Mouse (Mus musculus) stomach, embryonic 15.5 days (tissue): ENCODE data around the gene Ficd. TPM values are rescaled to one million over a fixed set of nuclear protein-coding genes. Genes with fewer than 3 reads are reported as not detected.

Source experiments
- ATAC-seq: fragments of 200-750 bp; cut with Nextera tagmentation; 2 replicates; pipeline ENCODE4 v1.8.0; 2017; ENCODE audit warnings: low read depth, moderate number of reproducible peaks, moderate TSS enrichment; ENCODE audit not compliant: insufficient read depth, low FRiP score
- H3K27ac ChIP-seq: fragments of 300-500 bp; sonication (generic); 2 replicates; pipeline ENCODE4 v1.5.1; 2015; ENCODE audit warnings: mild to moderate bottlenecking, inconsistent platforms
- H3K27me3 ChIP-seq: fragments of 300-500 bp; sonication (generic); replicated peaks from 2 replicates; pipeline ENCODE4 v1.6.1; 2015; ENCODE audit warnings: inconsistent platforms
- H3K36me3 ChIP-seq: fragments of 300-500 bp; sonication (generic); 2 replicates; pipeline ENCODE4 v1.6.1; 2015; ENCODE audit warnings: inconsistent platforms
- H3K4me1 ChIP-seq: fragments of 300-500 bp; sonication (generic); 2 replicates; pipeline ENCODE4 v1.6.1; 2015; ENCODE audit warnings: inconsistent platforms
- H3K4me2 ChIP-seq: fragments of 300-500 bp; sonication (generic); 2 replicates; pipeline ENCODE4 v1.6.1; 2015; ENCODE audit warnings: mild to moderate bottlenecking, inconsistent platforms
- H3K4me3 ChIP-seq: fragments of 300-500 bp; sonication (generic); replicated peaks from 2 replicates; pipeline ENCODE4 v1.5.1; 2015; ENCODE audit warnings: inconsistent platforms
- H3K9ac ChIP-seq: fragments of 300-500 bp; sonication (generic); 2 replicates; pipeline ENCODE4 v1.6.1; 2015; ENCODE audit warnings: inconsistent platforms
- H3K9me3 ChIP-seq: fragments of 300-500 bp; sonication (generic); 2 replicates; pipeline ENCODE4 v1.6.1; 2016; ENCODE audit warnings: inconsistent platforms
- WGBS: fragments of 180-500 bp; shearing (Covaris S2); methylation state at CpG from one replicate; pipeline ENCODE4 v1.1.7; 2015; 5-methylcytosine and 5-hydroxymethylcytosine counted together
- polyA plus RNA-seq: library from polyadenylated mRNA; unstranded; fragments of >200 nt; fragmentation: Nextera tagmentation; extraction: Ambion mirVana; gene quantifications from 2 replicates; pipeline ENCODE4 v1.2.1, GENCODE M21; 2015

Gene Ficd
- polyA plus RNA-seq = 7.1 and 7.6 TPM in 2 replicates

DNA sequence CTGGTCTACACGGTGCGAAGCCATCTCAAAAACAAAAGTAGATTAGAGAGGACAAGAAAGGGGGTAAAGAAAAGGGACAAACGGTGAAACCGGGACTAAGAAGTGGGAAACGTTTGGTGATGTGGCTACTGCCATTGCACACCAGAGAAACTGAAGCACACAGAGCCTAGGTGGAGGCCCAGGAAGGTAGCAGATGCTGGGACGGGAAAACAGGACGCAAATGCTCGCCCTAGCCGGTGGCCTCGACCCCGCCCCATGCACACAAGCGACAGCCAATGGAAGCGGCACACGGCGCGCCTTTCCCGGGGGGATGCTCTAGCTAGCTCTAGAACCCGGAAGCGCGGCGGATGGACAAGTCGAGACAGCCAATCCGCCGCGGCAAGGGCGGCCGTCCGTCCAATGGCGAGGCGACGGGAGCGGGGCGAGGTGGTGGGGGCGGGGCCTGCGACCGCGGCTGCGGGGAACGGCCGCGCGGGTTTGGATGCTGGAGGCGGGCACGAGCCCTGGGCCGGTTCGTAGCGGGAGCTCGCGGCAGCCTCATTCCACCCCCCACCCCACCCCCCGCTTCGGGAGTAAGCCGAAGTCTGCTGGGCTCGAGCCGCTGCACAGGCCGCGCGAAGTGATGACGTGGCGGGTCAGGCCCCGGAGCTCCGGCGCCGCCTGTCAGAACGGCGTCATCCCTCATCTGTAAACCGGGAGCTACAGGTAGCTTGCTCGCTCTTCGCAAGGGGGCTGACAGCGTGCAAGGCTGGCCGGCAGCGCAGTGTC is at the start of gene Ficd:
TSS of gene Ficd (plus strand) at position 459 of the 768 bp plus-strand sequence.
- Histone ChIP-seq H3K4me1 (peaks cover 14% of the 10 kb centered on the region), H3K36me3 (peaks cover 21% of the 10 kb centered on the region), H3K27ac (peak within 1 kb of the TSS; percentile 93), H3K4me3 (peak within 1 kb of the TSS; percentile 57), H3K9me3 (no peaks in the 10 kb centered on the region), H3K9ac (peak within 1 kb of the TSS; percentile 47), H3K27me3 (no peaks in the 10 kb centered on the region), H3K4me2 (peak within 1 kb of the TSS; percentile 79)
- peak; percentile 98 for ATAC-seq
- under 1% methylated on average over 71 of the region's 71 CpGs for WGBS

DNA sequence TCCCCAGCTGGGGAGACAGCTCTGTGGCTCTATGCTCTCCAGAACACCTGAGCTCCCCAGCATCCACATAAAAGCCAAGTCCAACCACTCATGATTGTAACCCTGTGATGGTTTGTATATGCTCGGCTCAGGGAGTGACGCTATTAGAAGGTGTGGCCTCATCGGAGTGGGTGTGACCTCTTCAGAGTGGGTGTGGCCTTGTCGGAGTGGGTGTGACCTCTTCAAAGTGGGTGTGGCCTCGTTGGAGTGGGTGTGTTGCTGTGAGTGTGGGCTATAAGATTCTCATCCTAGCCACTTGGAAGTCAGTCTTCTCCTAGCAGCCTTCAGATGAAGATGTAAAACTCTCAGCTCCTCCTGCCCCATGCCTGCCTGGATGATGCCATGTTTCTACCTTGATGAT is 48.1 kb upstream of the Ficd start:
- H3K4me1 ChIP-seq = no peaks in the 10 kb centered on the region
- no peaks in the 10 kb centered on the region for H3K27me3 ChIP-seq
- H3K9ac ChIP-seq = no peak overlapping the region
- no peak overlapping the region for H3K4me2 ChIP-seq
- ATAC-seq = no peak
- no peak overlapping the region for H3K4me3 ChIP-seq
- 78% methylated on average over 5 of the region's 5 CpGs for WGBS
- H3K27ac ChIP-seq = no peak overlapping the region
- H3K36me3 ChIP-seq = no peaks in the 10 kb centered on the region
- no peaks in the 10 kb centered on the region for H3K9me3 ChIP-seq

DNA sequence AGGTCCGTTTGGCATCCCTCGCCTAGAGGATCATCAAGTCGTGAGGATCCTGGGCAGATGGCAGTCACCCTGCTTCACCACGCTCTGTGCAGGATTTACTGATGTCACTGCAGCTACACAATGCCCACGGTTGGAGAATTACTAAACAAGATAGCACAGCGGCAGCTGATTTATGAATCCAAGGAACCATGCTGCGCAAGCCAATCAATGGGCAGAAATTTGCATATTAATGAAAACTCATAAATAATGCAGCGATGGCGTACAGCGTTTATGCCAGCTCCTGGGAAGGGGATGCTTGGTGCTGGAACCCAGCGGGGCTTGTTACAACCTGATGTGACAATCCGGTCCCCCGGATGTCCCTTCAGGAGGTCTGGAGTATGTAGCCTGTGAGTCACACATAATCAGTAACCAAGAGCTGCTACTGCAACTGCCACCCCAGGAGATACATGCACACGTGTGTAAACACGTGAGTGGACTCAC is 45.5 kb upstream of the Ficd start:
- Histone ChIP-seq H3K4me3 (no peak overlapping the region), H3K27ac (no peak overlapping the region), H3K9me3 (no peaks in the 10 kb centered on the region), H3K36me3 (no peaks in the 10 kb centered on the region), H3K9ac (no peak overlapping the region), H3K4me2 (no peak overlapping the region), H3K27me3 (no peaks in the 10 kb centered on the region), H3K4me1 (0 out of 2 replicates have a peak, but pooled peaks cover 7% of the 10 kb centered on the region)
- 78% methylated on average over 15 of the region's 15 CpGs for WGBS
- no peak for ATAC-seq

DNA sequence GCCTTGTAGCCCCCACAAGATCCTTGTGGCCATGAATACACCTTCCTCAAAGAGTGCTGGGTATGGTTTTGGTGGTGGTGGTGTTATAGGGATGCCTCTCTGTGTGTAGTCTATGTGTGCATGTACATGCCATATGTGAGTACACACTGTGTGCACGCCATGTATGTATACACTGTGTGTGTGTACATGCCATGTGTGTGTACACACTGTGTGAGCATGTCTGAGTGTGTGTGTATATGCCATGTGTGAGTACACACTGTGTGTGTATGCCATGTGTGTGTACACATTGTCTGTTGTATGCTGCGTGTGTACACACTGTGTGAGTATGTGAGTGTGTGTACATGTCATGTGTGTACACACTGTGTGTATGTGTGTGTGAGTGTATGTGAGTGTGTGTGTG is 44.7 kb upstream of the Ficd start:
- no peaks in the 10 kb centered on the region for H3K27me3 ChIP-seq
- no peak for ATAC-seq
- no peak overlapping the region for H3K9ac ChIP-seq
- H3K4me2 ChIP-seq = no peak overlapping the region
- 0 out of 2 replicates have a peak, but pooled peaks cover 9% of the 10 kb centered on the region for H3K4me1 ChIP-seq
- no peaks in the 10 kb centered on the region for H3K36me3 ChIP-seq
- H3K27ac ChIP-seq = no peak overlapping the region
- no peak overlapping the region for H3K4me3 ChIP-seq
- WGBS = 81% methylated on average over 2 of the region's 2 CpGs
- H3K9me3 ChIP-seq = no peaks in the 10 kb centered on the region

DNA sequence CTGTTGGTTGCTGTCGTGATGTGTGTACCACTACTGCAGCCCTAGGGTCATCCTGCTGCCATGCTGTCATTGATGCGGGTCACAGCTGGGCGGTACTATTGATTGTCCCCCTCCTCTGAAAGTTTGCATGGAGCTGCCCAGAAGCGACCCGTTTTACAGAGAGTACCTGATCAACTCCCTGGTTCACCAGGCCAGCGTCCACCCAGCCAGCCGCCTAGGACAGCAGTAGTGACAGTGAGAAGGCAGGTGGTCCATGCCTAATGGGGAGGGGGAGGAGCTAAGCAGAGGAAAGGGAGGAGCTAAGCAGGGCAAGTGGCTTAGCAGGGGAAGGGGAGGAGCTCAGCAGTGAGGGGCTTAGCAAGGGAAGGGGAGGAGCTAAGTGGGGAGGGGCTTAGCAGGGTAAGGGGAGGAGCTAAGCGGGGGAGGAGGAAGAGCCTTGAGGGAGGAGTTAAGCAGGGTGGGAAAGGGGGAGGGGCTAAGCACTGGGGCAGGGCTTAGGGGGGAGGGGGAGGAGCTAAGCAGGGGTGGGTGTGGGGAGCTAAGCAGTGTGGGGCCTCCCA is 42.3 kb upstream of the Ficd start:
- 92% methylated on average over 8 of the region's 8 CpGs for WGBS
- no peaks in the 10 kb centered on the region for H3K36me3 ChIP-seq
- H3K9me3 ChIP-seq = no peaks in the 10 kb centered on the region
- H3K27me3 ChIP-seq = no peaks in the 10 kb centered on the region
- H3K4me2 ChIP-seq = no peak overlapping the region
- ATAC-seq = no peak
- no peak overlapping the region for H3K4me3 ChIP-seq
- no peak overlapping the region for H3K9ac ChIP-seq
- H3K27ac ChIP-seq = no peak overlapping the region
- 0 out of 2 replicates have a peak, but pooled peaks cover 9% of the 10 kb centered on the region for H3K4me1 ChIP-seq

DNA sequence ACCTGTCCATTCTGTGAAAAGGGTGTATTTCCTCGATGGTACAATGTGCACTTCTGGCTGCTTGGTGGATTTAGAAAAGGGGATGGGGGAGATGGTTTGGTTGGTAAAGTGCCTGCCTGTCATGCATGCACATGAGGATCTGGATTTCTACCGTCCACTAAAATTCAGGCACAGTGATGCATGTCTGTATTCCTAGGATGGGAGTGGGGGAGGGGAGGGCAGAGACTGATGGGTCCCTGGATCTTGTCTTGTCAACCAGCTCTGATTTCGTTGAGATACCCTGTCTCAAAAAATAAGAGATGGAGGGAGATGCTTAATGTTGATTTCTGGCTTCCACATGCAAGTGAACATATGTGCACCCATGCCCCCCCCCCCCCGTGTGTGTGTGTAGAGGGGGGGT is 41.6 kb upstream of the Ficd start:
- Histone ChIP-seq H3K27me3 (no peaks in the 10 kb centered on the region), H3K4me2 (no peak overlapping the region), H3K4me3 (no peak overlapping the region), H3K9ac (no peak overlapping the region), H3K36me3 (no peaks in the 10 kb centered on the region), H3K27ac (peak overlapping the region; percentile 61; the same call in 1 of the 2 replicates), H3K4me1 (0 out of 2 replicates have a peak, but pooled peaks cover 9% of the 10 kb centered on the region), H3K9me3 (no peaks in the 10 kb centered on the region)
- WGBS = 46% methylated on average over 4 of the region's 4 CpGs
- no peak for ATAC-seq

DNA sequence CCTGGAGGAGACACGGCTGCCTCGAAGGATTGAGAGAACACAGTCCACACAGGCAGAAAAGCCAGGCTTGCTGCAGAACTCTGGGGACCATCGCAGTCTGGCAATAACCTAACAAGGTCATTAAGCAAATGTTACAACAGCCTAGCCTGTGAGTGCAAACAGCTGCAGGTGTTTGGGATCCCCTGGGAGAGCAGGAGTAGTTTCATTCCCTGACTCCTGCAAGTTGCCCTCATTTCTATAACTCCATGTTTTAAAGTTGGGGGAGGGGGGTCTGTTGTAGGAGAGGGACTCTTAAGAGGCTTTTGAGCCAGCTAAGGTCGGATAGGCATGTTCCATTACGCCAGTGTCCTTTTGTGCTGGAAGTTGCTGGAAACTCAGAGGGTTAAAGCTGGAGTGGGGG is 41.2 kb upstream of the Ficd start:
- H3K4me3 ChIP-seq = no peak overlapping the region
- 31% methylated on average over 5 of the region's 5 CpGs for WGBS
- H3K9ac ChIP-seq = no peak overlapping the region
- peak overlapping the region; percentile 61; the same call in 1 of the 2 replicates for H3K27ac ChIP-seq
- no peaks in the 10 kb centered on the region for H3K9me3 ChIP-seq
- 0 out of 2 replicates have a peak, but pooled peaks cover 9% of the 10 kb centered on the region for H3K4me1 ChIP-seq
- no peaks in the 10 kb centered on the region for H3K27me3 ChIP-seq
- no peaks in the 10 kb centered on the region for H3K36me3 ChIP-seq
- H3K4me2 ChIP-seq = no peak overlapping the region
- no peak for ATAC-seq

DNA sequence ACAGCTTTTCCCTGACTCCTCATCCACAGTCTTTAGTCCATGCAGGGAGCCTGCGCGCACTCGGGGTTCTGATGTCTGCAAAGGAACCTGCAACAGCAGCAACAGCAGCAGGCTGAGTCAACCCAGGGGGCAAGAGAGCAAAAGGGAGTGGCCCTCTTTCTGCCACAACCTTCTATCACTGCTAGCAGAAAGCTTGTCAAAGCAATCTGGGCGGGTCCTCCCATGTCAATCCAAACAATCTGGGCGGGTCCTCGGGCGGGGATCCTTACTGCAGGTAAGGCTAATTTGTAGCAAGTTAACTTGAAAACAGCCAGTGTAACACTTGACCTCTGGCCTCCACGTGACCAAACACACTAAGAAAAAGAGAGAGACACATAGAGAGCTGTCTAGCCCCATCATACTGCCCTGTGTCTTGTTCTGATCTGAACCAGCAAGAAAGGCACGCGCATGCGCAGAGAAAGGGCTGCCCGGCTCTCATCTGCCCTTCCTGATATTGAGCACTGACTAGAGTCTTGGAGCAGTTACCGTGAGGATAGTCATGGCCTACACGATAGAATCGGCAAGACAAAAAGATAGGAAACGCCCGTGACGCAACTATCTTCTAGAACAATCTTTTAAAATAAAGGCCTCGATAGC is 35.1 kb upstream of the Ficd start:
- H3K27ac ChIP-seq = no peak overlapping the region
- H3K9me3 ChIP-seq = no peaks in the 10 kb centered on the region

DNA sequence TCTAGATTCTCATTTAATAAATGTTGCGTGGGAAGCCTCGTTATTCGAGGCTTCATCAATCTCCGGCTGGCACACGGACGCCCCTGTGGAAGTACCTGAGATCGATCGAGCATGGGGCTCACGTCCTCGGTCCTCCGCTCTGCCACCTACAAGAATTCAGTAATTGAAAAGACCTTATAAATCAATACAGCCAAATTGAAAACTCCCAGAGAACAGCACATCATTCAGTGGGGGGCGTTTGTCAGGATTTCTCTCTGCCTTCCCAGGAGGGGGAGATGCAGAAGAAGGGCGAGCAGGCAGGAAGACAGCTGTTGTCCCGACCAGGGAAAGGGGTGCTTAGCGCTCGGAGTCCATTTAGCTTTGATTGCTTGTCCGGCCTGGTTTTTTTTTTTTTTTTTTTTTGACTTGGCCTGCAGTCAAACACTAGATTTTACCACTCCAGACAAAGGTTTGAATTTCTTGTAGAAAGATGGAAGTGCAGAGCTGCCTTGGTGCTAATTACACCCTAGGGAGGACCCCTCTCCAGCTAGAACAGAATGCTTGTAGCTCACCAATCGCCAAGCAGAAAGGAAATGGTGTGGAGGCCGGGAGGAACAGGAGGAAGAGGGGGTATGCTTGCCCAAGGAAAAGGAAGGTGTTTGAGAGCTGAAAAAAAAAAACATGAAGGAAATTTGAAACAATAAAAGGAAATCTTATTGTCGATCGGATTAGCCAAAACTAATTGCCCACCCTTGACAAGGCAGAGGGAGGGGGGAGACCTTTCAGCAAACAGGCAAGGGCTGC is 31.6 kb upstream of the Ficd start:
- Histone ChIP-seq H3K4me1 (no peaks in the 10 kb centered on the region), H3K9me3 (no peaks in the 10 kb centered on the region), H3K27ac (no peak overlapping the region), H3K4me2 (no peak overlapping the region), H3K36me3 (no peaks in the 10 kb centered on the region), H3K4me3 (no peak overlapping the region), H3K9ac (no peak overlapping the region), H3K27me3 (no peaks in the 10 kb centered on the region)
- WGBS = 54% methylated on average over 21 of the region's 21 CpGs
- no peak for ATAC-seq

More for the DNA sequence above, 35.1 kb upstream of the Ficd start:
- H3K27me3 ChIP-seq = no peaks in the 10 kb centered on the region
- no peaks in the 10 kb centered on the region for H3K4me1 ChIP-seq
- no peak overlapping the region for H3K4me3 ChIP-seq
- H3K9ac ChIP-seq = no peak overlapping the region
- ATAC-seq = no peak
- WGBS = 71% methylated on average over 19 of the region's 19 CpGs
- H3K36me3 ChIP-seq = no peaks in the 10 kb centered on the region
- H3K4me2 ChIP-seq = no peak overlapping the region

DNA sequence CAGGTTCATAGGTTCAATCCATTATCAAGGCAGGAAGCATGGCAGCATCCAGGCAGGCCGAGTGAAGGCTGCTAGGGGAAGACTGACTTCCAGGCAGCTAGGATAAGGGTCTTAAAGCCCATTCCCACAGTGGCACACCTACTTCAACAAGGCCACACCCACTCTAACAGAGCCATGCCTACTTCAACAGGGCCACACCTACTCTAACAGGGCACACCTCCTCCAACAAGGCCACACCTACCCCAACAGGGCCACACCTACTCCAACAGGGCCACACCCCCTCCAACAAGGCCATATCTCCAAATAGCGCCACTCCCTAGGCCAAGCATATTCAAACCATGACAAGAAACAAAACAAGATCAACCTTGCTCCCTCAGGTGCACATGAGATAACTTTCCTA is 22.7 kb upstream of the Ficd start:
- Histone ChIP-seq H3K9me3 (no peaks in the 10 kb centered on the region), H3K9ac (no peak overlapping the region), H3K36me3 (no peaks in the 10 kb centered on the region), H3K27me3 (no peaks in the 10 kb centered on the region), H3K4me2 (no peak overlapping the region), H3K4me3 (no peak overlapping the region), H3K4me1 (no peaks in the 10 kb centered on the region), H3K27ac (no peak overlapping the region)
- WGBS = 71% methylated on average over 2 of the region's 2 CpGs
- ATAC-seq = no peak

DNA sequence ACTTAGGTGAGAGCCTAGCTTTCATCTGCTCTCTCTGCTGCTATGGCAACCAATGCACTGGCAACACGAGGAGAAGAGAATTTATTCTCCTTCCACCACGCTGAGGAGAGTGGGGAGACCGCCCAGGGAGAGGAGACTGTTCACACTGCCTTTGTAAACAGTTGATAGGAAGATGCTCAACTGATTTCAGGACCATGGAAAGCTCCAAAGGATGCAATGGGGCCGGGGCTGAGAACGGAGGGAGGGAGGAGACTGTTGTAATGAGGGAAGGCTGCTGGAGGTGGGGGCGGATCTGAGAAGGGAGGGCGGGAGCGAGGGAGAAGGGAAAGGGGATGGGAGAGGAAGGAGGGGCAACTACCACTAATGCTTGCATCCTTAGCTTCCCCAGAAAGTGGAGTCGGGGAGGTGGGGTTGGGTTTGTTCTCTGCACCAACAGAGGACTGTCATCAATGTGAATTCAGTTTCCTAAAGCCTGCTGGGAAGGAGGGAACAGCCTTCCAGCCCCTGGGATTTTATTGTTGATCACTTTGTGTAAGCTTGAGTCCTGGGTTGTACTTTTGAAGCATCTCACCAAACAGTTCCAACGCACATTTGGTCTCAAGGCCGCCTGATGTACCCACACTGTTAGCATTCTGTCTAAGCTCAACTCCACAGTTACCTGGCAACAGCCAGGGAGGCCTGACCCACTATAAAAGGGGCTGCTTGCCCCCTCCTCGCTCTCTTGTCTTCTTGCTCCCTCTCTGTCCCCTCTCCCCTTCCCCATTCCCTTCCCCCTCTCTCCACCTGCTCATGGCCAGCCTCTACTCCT is 18.8 kb upstream of the Ficd start:
- Histone ChIP-seq H3K27ac (no peak overlapping the region), H3K9me3 (no peaks in the 10 kb centered on the region), H3K4me1 (no peaks in the 10 kb centered on the region), H3K36me3 (no peaks in the 10 kb centered on the region), H3K4me3 (no peak overlapping the region), H3K9ac (no peak overlapping the region), H3K4me2 (no peak overlapping the region), H3K27me3 (no peaks in the 10 kb centered on the region)
- WGBS = 8% methylated on average over 12 of the region's 12 CpGs
- ATAC-seq = no peak
